Mouse (Mus musculus): ENCODE measurements around the gene Fance. TPM values are rescaled to one million over a fixed set of nuclear protein-coding genes. Genes with fewer than 3 reads are reported as not detected.
A peak's percentile ranks its signal among the peaks of the same experiment; 100 is the strongest.

Fance gene
- polyA plus RNA-seq, 1 experiment from 2014 or later, result 27.8 TPM

DNA sequence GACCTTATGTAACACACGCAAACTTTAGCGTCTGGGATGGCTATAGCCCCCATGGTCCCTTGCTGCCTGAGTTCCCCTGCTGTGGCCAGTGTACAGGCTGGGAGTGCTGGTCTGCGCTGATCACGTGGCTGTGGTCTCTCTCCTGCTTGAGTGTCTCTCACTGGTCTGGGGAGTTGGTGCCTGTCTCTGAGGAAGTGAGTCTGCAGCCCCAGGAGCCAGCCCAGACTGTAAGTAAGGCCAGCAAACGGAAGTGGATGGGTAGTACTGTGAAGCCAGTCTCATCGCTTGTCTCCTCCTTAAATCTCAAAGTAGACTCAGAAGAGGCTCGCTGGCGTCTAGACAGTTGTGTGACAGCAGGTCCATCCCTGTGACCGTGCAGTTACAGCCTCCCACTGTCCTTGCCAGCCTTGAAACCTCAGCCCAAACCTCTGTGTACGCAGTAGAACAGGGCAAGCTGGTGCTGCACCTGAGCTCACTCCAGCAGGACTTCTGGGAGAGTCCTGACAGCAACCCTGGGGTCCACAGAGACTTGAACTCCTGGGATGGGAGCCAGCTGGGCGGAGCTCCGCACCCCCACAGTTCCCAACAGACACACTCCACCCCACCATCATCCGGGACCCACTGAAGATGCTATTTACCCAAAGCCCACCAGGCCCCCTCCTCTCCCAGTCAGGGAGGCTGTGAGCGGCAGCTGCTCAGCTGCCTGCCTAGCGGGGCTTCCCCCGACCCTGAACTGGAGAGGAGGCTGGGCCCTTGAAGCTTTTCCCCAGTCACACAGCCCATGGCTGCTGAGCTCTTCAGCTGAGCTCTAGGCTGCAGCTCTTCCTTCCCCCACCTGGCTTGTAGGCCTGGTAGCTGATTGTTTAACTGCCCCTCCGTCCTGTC, 18.6 kb upstream of the Fance start:
- H3K9me3 ChIP-seq, result no peaks in the 10 kb centered on the region
- no peaks in the 10 kb centered on the region for H3K27me3 ChIP-seq (replicated peaks)
- no peak overlapping the region for H3K9ac ChIP-seq
- no peak for ATAC-seq (replicated peaks)
- H3K4me2 ChIP-seq, result no peak overlapping the region
- WGBS, result 68% methylated on average over 17 of the region's 17 CpGs
- no peaks in the 10 kb centered on the region for H3K36me3 ChIP-seq (replicated peaks)
- 0 out of 2 replicates have a peak overlapping the region, but pooled peaks have one; percentile 34 for H3K27ac ChIP-seq
- H3K4me3 ChIP-seq, result no peak overlapping the region
- 0 out of 2 replicates have a peak, but pooled peaks cover 4% of the 10 kb centered on the region for H3K4me1 ChIP-seq

DNA sequence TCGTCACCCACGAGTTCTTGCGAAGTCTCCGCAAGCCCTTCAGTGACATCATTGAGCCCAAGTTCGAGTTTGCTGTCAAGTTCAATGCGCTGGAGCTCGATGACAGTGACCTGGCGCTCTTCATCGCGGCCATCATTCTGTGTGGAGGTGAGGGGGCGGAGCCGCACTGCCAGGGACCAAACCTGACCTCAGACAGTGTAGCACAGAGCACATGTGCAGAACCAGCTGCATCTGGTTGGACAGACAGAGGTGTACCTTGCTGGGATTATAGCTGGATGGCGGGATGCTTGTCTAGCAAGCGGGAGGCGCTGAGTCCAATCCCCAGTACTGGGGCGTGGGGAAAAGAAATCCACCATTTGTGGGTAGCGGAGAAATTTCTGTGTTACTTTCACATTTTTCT, 14.4 kb upstream of the Fance start:
- Histone ChIP-seq H3K9ac (no peak overlapping the region), H3K27ac (no peak overlapping the region), H3K36me3 (replicated peaks) (no peaks in the 10 kb centered on the region), H3K9me3 (no peaks in the 10 kb centered on the region), H3K4me1 (0 out of 2 replicates have a peak, but pooled peaks cover 4% of the 10 kb centered on the region), H3K27me3 (replicated peaks) (no peaks in the 10 kb centered on the region), H3K4me2 (no peak overlapping the region), H3K4me3 (no peak overlapping the region)
- 93% methylated on average over 17 of the region's 17 CpGs for WGBS
- ATAC-seq (replicated peaks), result no peak

DNA sequence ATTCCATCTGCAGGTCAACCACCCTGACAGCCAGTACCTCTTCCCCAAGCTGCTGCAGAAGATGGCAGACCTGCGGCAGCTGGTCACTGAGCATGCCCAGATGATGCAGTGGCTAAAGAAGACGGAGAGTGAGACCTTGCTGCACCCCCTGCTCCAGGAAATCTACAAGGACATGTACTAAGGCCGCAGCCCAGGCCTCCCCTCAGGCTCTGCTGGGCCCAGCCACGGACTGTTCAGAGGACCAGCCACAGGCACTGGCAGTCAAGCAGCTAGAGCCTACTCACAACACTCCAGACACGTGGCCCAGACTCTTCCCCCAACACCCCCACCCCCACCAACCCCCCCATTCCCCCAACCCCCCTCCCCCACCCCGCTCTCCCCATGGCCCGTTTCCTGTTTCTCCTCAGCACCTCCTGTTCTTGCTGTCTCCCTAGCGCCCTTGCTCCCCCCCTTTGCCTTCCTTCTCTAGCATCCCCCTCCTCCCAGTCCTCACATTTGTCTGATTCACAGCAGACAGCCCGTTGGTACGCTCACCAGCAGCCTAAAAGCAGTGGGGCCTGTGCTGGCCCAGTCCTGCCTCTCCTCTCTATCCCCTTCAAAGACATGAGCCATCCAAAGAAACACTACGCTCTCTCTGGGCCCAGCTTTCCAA, 13.5 kb upstream of the Fance start:
- Histone ChIP-seq H3K4me1 (0 out of 2 replicates have a peak, but pooled peaks cover 4% of the 10 kb centered on the region), H3K4me3 (no peak overlapping the region), H3K27ac (no peak overlapping the region), H3K36me3 (replicated peaks) (no peaks in the 10 kb centered on the region), H3K9me3 (no peaks in the 10 kb centered on the region), H3K27me3 (replicated peaks) (no peaks in the 10 kb centered on the region), H3K9ac (no peak overlapping the region), H3K4me2 (no peak overlapping the region)
- 46% methylated on average over 10 of the region's 11 CpGs for WGBS
- ATAC-seq (replicated peaks), result no peak

DNA sequence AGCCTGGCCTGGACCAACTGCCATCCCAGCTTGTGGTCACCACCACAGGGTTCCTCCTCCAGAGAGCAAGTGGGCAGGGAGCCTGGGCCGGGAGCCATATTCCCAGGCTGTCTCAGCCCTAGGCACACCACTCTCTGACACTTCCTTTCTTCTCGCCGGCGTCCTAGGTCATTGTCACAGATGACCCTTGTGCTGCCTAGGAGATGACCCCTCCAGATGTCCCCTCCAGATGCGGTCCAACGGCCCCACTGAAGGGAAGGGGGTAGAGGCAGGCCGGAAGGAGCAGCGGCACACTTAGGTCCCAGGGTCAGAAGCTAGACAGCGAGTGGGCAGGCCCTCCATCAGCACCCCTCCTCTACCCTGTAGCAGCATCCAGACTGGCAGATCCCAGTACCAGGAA, 13.0 kb upstream of the Fance start:
- 0 out of 2 replicates have a peak, but pooled peaks cover under 1% of the 10 kb centered on the region for H3K4me1 ChIP-seq
- WGBS, result 38% methylated on average over 9 of the region's 9 CpGs
- H3K27me3 ChIP-seq (replicated peaks), result no peaks in the 10 kb centered on the region
- H3K9me3 ChIP-seq, result no peaks in the 10 kb centered on the region
- H3K4me2 ChIP-seq, result no peak overlapping the region
- no peak; the same call in 1 of the 2 replicates for ATAC-seq (replicated peaks)
- no peak overlapping the region for H3K4me3 ChIP-seq
- no peak overlapping the region for H3K27ac ChIP-seq
- H3K36me3 ChIP-seq (replicated peaks), result no peaks in the 10 kb centered on the region
- H3K9ac ChIP-seq, result no peak overlapping the region

DNA sequence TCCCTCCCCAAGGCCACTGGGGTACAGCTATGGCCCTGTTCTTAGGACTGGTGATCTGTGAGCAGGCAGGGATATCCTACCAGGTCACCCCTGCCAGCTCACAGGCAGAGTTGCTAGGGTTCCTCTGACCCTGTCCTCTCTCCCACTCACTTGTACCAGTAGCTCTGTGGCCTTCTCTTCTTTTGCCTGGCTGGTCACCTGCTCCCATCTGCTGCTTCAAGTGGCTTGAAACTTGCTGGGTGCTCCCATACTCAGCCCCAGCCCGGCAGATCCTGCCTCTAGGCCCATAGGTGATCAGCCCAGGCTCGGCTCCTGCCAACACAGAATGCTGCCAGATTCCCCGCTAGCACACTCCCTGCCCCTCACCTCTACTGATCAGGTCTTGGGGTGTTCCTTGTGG, 12.5 kb upstream of the Fance start:
- no peak overlapping the region for H3K4me2 ChIP-seq
- no peak overlapping the region for H3K4me3 ChIP-seq
- no peak overlapping the region for H3K9ac ChIP-seq
- ATAC-seq (replicated peaks), result no peak
- H3K4me1 ChIP-seq, result no peaks in the 10 kb centered on the region
- H3K9me3 ChIP-seq, result no peaks in the 10 kb centered on the region
- no peaks in the 10 kb centered on the region for H3K27me3 ChIP-seq (replicated peaks)
- WGBS, result 51% methylated on average over 3 of the region's 3 CpGs
- no peaks in the 10 kb centered on the region for H3K36me3 ChIP-seq (replicated peaks)
- H3K27ac ChIP-seq, result no peak overlapping the region

DNA sequence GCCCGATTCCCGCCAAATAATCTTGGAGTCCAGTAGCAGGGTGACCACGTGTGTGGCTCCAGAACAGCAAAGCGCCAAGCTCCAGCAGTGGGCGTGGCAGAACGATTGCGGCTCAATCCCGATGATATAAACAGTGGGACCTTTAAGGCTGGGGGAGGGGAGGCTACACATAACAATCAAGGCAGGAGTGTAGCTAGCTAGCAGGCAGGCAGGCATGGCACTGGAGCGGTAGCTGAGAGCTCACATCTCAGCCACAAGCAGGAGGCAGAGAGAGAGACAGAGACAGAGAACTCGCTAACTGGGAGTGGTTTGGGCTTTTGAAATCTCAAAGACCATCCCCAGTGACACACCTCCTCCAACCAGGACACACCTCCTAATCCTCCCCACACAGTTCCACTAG, 8.1 kb upstream of the Fance start:
- ATAC-seq (replicated peaks), result no peak

DNA sequence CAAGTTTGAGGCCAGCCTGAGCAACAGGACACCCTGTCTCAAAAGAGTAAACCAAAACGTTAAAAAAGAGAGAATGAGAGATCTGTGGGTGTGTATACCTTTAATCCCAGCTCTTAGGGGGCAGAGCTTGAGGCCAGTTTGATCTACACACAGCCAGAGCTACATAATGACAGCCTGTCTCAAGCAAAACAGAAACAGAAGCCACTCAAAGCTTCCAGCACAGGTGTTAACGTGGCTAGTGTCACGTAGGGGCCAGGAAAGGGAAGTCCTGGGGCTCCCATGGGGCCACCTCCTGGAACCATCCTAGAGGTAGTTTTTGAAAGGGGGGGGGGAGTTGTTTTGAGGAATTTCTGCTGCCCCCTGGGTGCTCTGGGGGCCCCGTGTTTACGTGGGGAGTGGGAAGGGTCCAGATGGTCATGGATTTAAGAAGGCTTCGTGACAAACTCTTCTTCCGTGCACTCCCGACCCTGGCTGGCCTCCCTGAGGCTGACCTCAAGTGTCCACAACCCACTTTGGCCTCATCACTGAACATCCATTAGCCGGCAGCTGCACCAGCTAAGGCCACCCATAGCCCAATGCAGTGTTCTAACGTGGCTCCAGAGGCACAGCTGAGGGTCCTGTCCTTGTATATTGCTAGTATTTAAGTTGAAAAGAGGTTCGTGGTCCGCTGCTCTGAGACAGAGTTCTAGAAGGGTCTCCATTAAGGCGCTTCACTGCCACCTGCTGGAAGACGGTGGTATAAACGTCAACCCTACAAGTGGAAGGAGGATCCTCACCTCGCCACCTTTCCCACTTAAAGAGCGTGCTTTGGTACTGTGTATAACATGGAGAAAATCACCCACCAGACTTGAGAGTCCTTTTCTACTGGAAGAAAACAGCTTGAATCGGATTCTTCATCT, 4.8 kb upstream of the Fance start:
- Histone ChIP-seq H3K9ac (no peak overlapping the region), H3K4me1 (peaks cover 7% of the 10 kb centered on the region), H3K36me3 (replicated peaks) (no peaks in the 10 kb centered on the region), H3K4me3 (no peak overlapping the region), H3K27me3 (replicated peaks) (no peaks in the 10 kb centered on the region), H3K27ac (no peak overlapping the region), H3K9me3 (no peaks in the 10 kb centered on the region), H3K4me2 (no peak overlapping the region)
- ATAC-seq (replicated peaks), result no peak
- WGBS, result 20% methylated on average over 18 of the region's 18 CpGs

More for the DNA sequence above, 8.1 kb upstream of the Fance start:
- Histone ChIP-seq H3K36me3 (replicated peaks) (no peaks in the 10 kb centered on the region), H3K27ac (no peak overlapping the region), H3K9ac (no peak overlapping the region), H3K9me3 (no peaks in the 10 kb centered on the region), H3K4me1 (peaks cover 4% of the 10 kb centered on the region; the same call in 1 of the 2 replicates), H3K4me2 (no peak overlapping the region), H3K4me3 (no peak overlapping the region), H3K27me3 (replicated peaks) (no peaks in the 10 kb centered on the region)
- 53% methylated on average over 10 of the region's 10 CpGs for WGBS

DNA sequence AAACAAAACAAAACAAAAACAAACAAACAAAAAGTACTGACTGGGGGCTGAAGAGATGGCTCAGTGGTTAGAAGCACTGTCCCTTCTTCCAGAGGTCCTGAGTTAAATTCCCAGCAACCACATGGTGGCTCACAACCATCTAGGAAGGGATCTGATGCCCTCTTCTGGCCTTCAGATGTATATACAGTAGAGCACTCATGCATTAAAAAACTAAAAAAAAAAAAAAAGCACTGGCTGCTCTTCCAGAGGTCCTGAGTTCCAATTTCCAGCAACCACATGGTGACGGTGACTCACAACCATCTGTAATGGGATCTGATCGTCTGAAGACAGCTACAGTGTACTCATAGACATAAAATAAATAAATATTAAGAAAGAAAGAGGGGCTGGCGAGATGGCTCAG, 2.5 kb upstream of the Fance start:
- ATAC-seq (replicated peaks), result no peak
- Histone ChIP-seq H3K27me3 (replicated peaks) (no peaks in the 10 kb centered on the region), H3K36me3 (replicated peaks) (no peaks in the 10 kb centered on the region), H3K4me3 (no peak overlapping the region), H3K4me1 (peaks cover 19% of the 10 kb centered on the region), H3K27ac (no peak overlapping the region), H3K9me3 (no peaks in the 10 kb centered on the region), H3K4me2 (no peak overlapping the region), H3K9ac (no peak overlapping the region)
- WGBS, result 77% methylated on average over 3 of the region's 3 CpGs

DNA sequence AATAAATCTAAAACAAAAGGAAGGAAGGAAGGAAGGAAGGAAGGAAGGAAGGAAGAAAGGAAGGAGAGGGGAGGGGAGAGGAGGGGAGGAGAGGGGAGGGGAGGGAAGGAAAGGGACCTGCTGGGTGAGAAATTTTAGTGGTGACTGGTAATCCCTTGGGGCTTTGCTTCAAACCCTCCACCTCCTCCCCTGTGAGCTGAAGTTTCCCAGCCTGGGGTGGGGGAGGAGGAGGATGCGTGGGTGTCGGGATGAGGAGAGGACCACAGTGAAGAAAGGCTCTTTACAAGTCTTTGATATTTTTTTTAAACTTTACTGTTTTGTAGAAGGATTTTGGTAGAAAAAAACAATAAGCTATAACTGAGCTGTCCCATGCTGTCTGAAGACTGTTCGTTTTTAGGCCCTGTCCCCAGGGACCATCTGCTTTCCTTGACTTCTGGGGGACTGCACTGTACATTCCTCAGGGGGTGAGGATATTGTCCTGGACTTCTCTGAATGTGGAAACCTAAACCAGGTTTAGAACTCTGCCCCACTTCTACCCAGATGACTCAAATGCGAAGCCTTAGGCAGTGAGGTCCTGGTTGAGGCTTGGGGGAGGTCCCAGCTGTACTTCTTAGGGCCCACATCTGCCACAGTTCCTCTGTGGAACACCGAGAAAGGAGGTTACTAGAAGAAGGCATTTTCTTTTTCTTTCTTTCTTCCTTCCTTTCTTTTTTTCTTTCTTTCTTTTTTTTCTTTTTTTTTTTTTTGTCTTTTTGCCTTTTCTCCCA, 1.8 kb upstream of the Fance start:
- Histone ChIP-seq H3K36me3 (replicated peaks) (no peaks in the 10 kb centered on the region), H3K4me2 (no peak overlapping the region), H3K4me1 (peaks cover 19% of the 10 kb centered on the region), H3K9me3 (no peaks in the 10 kb centered on the region), H3K27ac (no peak overlapping the region), H3K27me3 (replicated peaks) (no peaks in the 10 kb centered on the region), H3K9ac (no peak overlapping the region), H3K4me3 (no peak overlapping the region)
- WGBS, result 80% methylated on average over 5 of the region's 5 CpGs
- no peak for ATAC-seq (replicated peaks)

DNA sequence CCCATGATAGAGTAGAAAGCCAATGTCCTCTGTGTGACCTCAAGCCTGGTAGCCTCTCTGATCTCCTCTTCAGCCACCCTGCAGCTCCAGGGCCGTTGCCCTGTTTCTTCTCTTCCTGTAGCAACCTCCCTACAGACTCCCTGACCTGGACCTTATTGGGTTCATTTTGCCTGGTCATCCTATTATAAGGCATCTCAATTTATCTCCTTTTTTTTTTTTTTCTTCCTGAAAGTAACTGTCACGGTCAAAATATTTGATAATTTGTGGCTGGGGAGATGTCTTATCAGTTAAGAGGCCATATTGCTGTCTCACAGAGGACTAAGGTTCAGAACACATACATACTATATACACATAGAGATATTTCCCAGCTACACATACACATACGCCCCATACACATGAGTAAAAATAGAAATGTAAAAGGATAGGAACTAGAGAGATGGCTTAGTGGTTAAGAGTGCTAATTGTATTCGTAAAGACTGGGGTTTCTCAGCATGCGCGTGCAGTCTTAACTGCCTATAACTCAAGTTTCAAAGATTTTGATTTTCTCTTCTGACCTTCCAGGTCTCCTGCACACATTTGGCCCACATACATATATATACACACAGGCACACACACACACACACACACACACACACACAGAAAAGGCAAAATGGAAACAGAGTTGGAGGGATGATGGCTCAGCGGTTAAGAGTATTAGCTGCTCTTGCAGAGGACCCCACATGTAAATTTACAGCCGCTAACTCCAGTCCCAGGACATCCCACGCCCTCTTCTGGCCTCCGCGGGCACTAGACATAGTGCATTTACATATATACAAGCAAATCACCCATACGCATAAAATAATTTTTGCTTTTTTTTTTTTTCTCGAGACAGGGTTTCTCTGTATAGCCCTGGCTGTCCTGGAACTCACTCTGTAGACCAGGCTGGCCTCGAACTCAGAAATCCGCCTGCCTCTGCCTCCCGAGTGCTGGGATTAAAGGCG, 797 bp upstream of the Fance start:
- Histone ChIP-seq H3K4me2 (peak overlapping the region; percentile 96), H3K4me3 (peak overlapping the region; percentile 88), H3K4me1 (peaks cover 19% of the 10 kb centered on the region), H3K36me3 (replicated peaks) (no peaks in the 10 kb centered on the region), H3K27ac (peak overlapping the region; percentile 91), H3K27me3 (replicated peaks) (no peaks in the 10 kb centered on the region), H3K9ac (no peak overlapping the region), H3K9me3 (no peaks in the 10 kb centered on the region)
- ATAC-seq (replicated peaks), result peak; percentile 27
- WGBS, result 26% methylated on average over 17 of the region's 17 CpGs

DNA sequence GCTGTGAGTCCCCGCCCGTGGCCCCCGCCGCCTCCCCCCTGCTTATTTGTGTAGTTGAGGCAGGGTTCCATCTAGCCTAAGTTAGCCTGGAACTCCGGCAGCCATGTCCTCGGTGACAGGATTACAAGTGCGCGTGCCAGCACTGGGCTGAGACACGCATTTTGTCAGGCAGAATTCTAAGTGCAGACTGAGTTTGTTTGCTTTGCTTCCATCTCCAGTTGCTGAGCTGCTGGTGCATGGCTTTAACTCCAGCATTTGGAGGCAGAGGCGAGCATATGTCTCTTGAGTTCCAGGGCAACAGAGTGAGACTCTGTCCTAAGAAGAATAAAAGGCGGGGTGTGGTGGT, 534 bp downstream of the Fance start:
- peak; percentile 55 for ATAC-seq (replicated peaks)
- Histone ChIP-seq H3K36me3 (replicated peaks) (no peaks in the 10 kb centered on the region; the same call in 1 of the 2 replicates), H3K4me2 (peak overlapping the region; percentile 96), H3K27me3 (replicated peaks) (no peaks in the 10 kb centered on the region), H3K9ac (peak overlapping the region; percentile 77), H3K9me3 (no peaks in the 10 kb centered on the region), H3K4me1 (peaks cover 15% of the 10 kb centered on the region), H3K27ac (peak overlapping the region; percentile 91), H3K4me3 (peak overlapping the region; percentile 88)
- under 1% methylated on average over 11 of the region's 11 CpGs for WGBS

All from midbrain, embryonic 15.5 days (tissue).